Mouse (Mus musculus) adrenal gland, adult 8-10 months (tissue): ENCODE measurements around the gene Bcl2l15. TPM values are rescaled to one million over a fixed set of nuclear protein-coding genes. Genes with fewer than 3 reads are reported as not detected.

Experiments
- DNase-seq: peaks from one replicate; pipeline ENCODE4 v3.0.0; 2022
- total RNA-seq, 4 experiments: library from RNA; stranded (reverse); gene quantifications; 2 replicates each; pipeline ENCODE4 v1.2.4; 2022

Bcl2l15 gene
- total RNA-seq, 4 experiments from 2014 or later: 0.24 to 0.49 (median 0.38) TPM; not detected in 1

- no peak for DNase-seq
Observed at GRCm38 (mm10) chr3:103872663-103873098, 40.3 kb downstream of the Bcl2l15 start.

GRCm38 (mm10) chr3:103874329-103874728 is 41.9 kb downstream of the Bcl2l15 start:
- DNase-seq: no peak

GRCm38 (mm10) chr3:103885946-103886345 is 53.5 kb downstream of the Bcl2l15 start:
- no peak for DNase-seq

- no peak for DNase-seq
Observed at GRCm38 (mm10) chr3:103887581-103887980, 55.2 kb downstream of the Bcl2l15 start.

- no peak for DNase-seq
Observed at GRCm38 (mm10) chr3:103893374-103893773, 61.0 kb downstream of the Bcl2l15 start.

Other genes starting within 250 kb of the Bcl2l15 start
- 1 to 10 TPM in 2 of 4 experiments, under 1 TPM in 2; 0.18 to 3.2 (median 1.4) TPM for gene Atg4a-ps, start 186.5 kb upstream of the Bcl2l15 start, total RNA-seq
- gene Olfml3, start 94.6 kb upstream of the Bcl2l15 start, total RNA-seq: 10 to 100 TPM; 14.4 to 25.6 (median 20.0) TPM
- gene Gm10964, start 93.2 kb upstream of the Bcl2l15 start, total RNA-seq: not detected
- gene Hipk1, start 41.0 kb upstream of the Bcl2l15 start, total RNA-seq: 100 to 1,000 TPM; 103 to 160 (median 130) TPM
- 10 to 100 TPM; 11.2 to 14.7 (median 14.1) TPM for gene Dclre1b, start 23.2 kb upstream of the Bcl2l15 start, total RNA-seq
- 10 to 100 TPM; 18.0 to 21.1 (median 20.2) TPM for gene Ap4b1, start 23.1 kb upstream of the Bcl2l15 start, total RNA-seq
- not detected for gene Gm43064, start 23.0 kb upstream of the Bcl2l15 start, total RNA-seq
- 1 to 10 TPM; 1.6 to 2.7 (median 2.3) TPM for gene Ptpn22, start 27.2 kb downstream of the Bcl2l15 start, total RNA-seq
- 10 to 100 TPM; 18.8 to 23.4 (median 21.5) TPM for gene Rsbn1, start 81.5 kb downstream of the Bcl2l15 start, total RNA-seq
- 10 to 100 TPM; 17.9 to 26.8 (median 22.1) TPM for gene Phtf1, start 135.5 kb downstream of the Bcl2l15 start, total RNA-seq